In the genomic region with DNA sequence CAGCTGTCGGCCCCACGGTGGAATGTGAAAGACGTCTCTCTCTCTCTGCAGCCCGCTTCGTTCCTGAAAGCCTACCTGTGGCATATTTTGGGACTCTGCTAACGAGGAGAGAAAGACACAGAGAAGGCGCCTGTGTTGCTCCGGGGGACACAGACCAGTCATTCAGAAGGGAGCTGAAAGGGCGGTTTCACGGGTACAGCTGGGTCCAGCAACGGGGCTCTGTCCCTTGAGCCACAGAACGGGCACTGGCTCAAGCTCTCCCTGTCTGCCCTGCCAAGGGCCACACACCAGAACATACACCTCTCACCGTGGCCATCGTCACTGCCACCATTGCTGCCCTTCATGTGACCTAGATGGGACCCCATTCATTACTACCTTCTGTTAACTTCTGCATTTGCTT, we compare ENCODE assay signal across 24 mouse cellular contexts. TPM values are rescaled to one million over a fixed set of nuclear protein-coding genes. Genes with fewer than 3 reads are reported as not detected.
"Had no signal": no experiment of that assay in that cellular context is flagged by ENCODE, and none has a peak within 500 bp of the region (broad histone marks: within the 10 kb centered on the region; RNA-seq: fewer than 3 reads in every experiment).

No protein-coding gene starts in this region.

- ATAC-seq: inflammation-experienced regulatory T-cells, adult 6 months; intestine, embryonic 16.5 days; liver, postnatal 0 days; lung, postnatal 0 days; midbrain, embryonic 15.5 days had no signal

- H3K9me3 ChIP-seq: midbrain, embryonic 12.5 days; midbrain, embryonic 15.5 days; neural tube, embryonic 12.5 days; neural tube, embryonic 15.5 days had no signal

- H3K27me3 ChIP-seq: midbrain, embryonic 15.5 days had no signal

- H3K36me3 ChIP-seq: midbrain, embryonic 12.5 days; midbrain, embryonic 15.5 days; neural tube, embryonic 12.5 days; neural tube, embryonic 15.5 days had no signal

- H3K9ac ChIP-seq: liver, embryonic 14.5 days; liver, postnatal 0 days; lung, embryonic 14.5 days; midbrain, embryonic 12.5 days; midbrain, embryonic 15.5 days; neural tube, embryonic 12.5 days; neural tube, embryonic 15.5 days had no signal

- H3K4me3 ChIP-seq: left cerebral cortex, adult 2 months; midbrain, embryonic 12.5 days; midbrain, embryonic 15.5 days; neural tube, embryonic 12.5 days; neural tube, embryonic 15.5 days had no signal

- DNase-seq: kidney, adult 18-20 months; kidney, adult 9 months; kidney, postnatal 36 days; liver, postnatal 0 days; lung, embryonic 14.5 days; right cerebral cortex, adult 18-20 months; right cerebral cortex, postnatal 25 days; thymus, adult 18-20 months; thymus, postnatal 36 days had no signal

- H3K27ac ChIP-seq: left cerebral cortex, adult 2 months; liver, embryonic 14.5 days; macrophage; midbrain, embryonic 12.5 days; midbrain, embryonic 15.5 days; neural tube, embryonic 12.5 days; neural tube, embryonic 15.5 days had no signal

- H3K4me2 ChIP-seq: liver, embryonic 11.5 days; lung, embryonic 14.5 days; midbrain, embryonic 12.5 days; midbrain, embryonic 15.5 days; neural tube, embryonic 12.5 days; neural tube, embryonic 15.5 days had no signal

RNA-seq across cellular contexts. Expression of a gene that starts 1.5 kb away (rescaled TPM):
- total RNA-seq: megakaryocyte, adult 5-6 weeks had no signal
- polyA plus RNA-seq: inflammation-experienced regulatory T-cells, adult 6 months; intestine, embryonic 16.5 days; liver, postnatal 0 days; lung, embryonic 14.5 days; lung, postnatal 0 days; small intestine, adult 2 months; testis, adult 2 months; urinary bladder, adult 2 months had no signal
